Mouse (Mus musculus) heart, embryonic 16.5 days (tissue): ENCODE measurements at regions not wholly inside any gene's neighbourhood (a gene's known extent, or its start where the extent isn't known, plus 50 kb on each side); places are given as distances from the start of the nearest gene placed in this dataset.

ENCODE experiments used
- ATAC-seq: fragments of 200-750 bp; cut with Nextera tagmentation; replicated peaks from 2 replicates; pipeline ENCODE4 v1.8.0; 2017; ENCODE audit warnings: moderate number of reproducible peaks; ENCODE audit not compliant: insufficient read depth, low FRiP score; ENCODE audit errors: extremely low read depth
- H3K27ac ChIP-seq: fragments of 300-500 bp; sonication (generic); 2 replicates; pipeline ENCODE4 v1.5.1; 2014; ENCODE audit warnings: mild to moderate bottlenecking, low read length, control low read depth, moderate library complexity
- H3K27me3 ChIP-seq: fragments of 300-500 bp; sonication (generic); 2 replicates; pipeline ENCODE4 v1.6.1; 2014; ENCODE audit warnings: low read length, mixed read lengths; ENCODE audit not compliant: control insufficient read depth, insufficient read depth
- H3K36me3 ChIP-seq: fragments of 300-500 bp; sonication (generic); 2 replicates; pipeline ENCODE4 v1.6.1; 2014; ENCODE audit not compliant: control insufficient read depth, insufficient read depth
- H3K4me1 ChIP-seq: fragments of 300-500 bp; sonication (generic); 2 replicates; pipeline ENCODE4 v1.6.1; 2014; ENCODE audit warnings: low read length, mixed read lengths; ENCODE audit not compliant: control insufficient read depth, insufficient read depth
- H3K4me2 ChIP-seq: fragments of 300-500 bp; sonication (generic); 2 replicates; pipeline ENCODE4 v1.6.1; 2014; ENCODE audit warnings: low read depth, mild to moderate bottlenecking, control low read depth, low read length
- H3K4me3 ChIP-seq: fragments of 300-500 bp; sonication (generic); 2 replicates; pipeline ENCODE4 v1.5.1; 2014; ENCODE audit warnings: mild to moderate bottlenecking, control low read depth, low read length
- H3K9ac ChIP-seq: fragments of 300-500 bp; sonication (generic); 2 replicates; pipeline ENCODE4 v1.6.1; 2014; ENCODE audit warnings: low read length, control low read depth
- H3K9me3 ChIP-seq: fragments of 300-500 bp; sonication (generic); replicated peaks from 2 replicates; pipeline ENCODE4 v1.6.1; 2016; ENCODE audit warnings: low read length; ENCODE audit not compliant: control insufficient read depth
- WGBS: fragments of 180-500 bp; shearing (Covaris S2); extraction: QIAGEN DNeasy Blood & Tissue Kit; methylation state at CpG from one replicate; pipeline ENCODE4 v1.1.7; 2014; 5-methylcytosine and 5-hydroxymethylcytosine counted together

GRCm38 (mm10) chr16:78247189-78247588 lies 54.1 kb upstream of the Cxadr start:
- Histone ChIP-seq H3K27ac (no peak overlapping the region), H3K27me3 (no peaks in the 10 kb centered on the region), H3K36me3 (no peaks in the 10 kb centered on the region), H3K9ac (no peak overlapping the region), H3K4me1 (peaks cover 9% of the 10 kb centered on the region), H3K9me3 (no peaks in the 10 kb centered on the region), H3K4me2 (no peak overlapping the region), H3K4me3 (no peak overlapping the region)
- WGBS = 74% methylated on average over 3 of the region's 3 CpGs
- ATAC-seq = no peak

GRCm38 (mm10) chr16:78242678-78243077 lies 58.6 kb upstream of the Cxadr start:
- Histone ChIP-seq H3K4me2 (no peak overlapping the region), H3K4me1 (peaks cover 4% of the 10 kb centered on the region; the same call in 1 of the 2 replicates), H3K27ac (no peak overlapping the region), H3K4me3 (no peak overlapping the region), H3K27me3 (no peaks in the 10 kb centered on the region), H3K9me3 (no peaks in the 10 kb centered on the region), H3K9ac (no peak overlapping the region), H3K36me3 (no peaks in the 10 kb centered on the region)
- 63% methylated on average over 3 of the region's 3 CpGs for whole genome bisulfite sequencing
- no peak for ATAC-seq

GRCm38 (mm10) chr16:78240152-78240551 lies 61.1 kb upstream of the Cxadr start:
- Histone ChIP-seq H3K9me3 (no peaks in the 10 kb centered on the region), H3K27ac (no peak overlapping the region), H3K4me3 (no peak overlapping the region), H3K9ac (no peak overlapping the region), H3K27me3 (no peaks in the 10 kb centered on the region), H3K36me3 (no peaks in the 10 kb centered on the region), H3K4me2 (no peak overlapping the region), H3K4me1 (peaks cover 4% of the 10 kb centered on the region)
- 84% methylated on average over 4 of the region's 4 CpGs for WGBS
- no peak for ATAC-seq

GRCm38 (mm10) chr16:78238052-78238701 lies 63.1 kb upstream of the Cxadr start:
- H3K4me2 ChIP-seq = peak overlapping the region; percentile 90
- under 1% methylated on average over 18 of the region's 18 CpGs for WGBS
- peak overlapping the region; percentile 64 for H3K4me3 ChIP-seq
- no peaks in the 10 kb centered on the region for H3K27me3 ChIP-seq
- H3K9ac ChIP-seq = peak overlapping the region; percentile 71
- ATAC-seq = peak; percentile 54
- H3K4me1 ChIP-seq = peaks cover 4% of the 10 kb centered on the region
- no peak overlapping the region for H3K27ac ChIP-seq
- H3K9me3 ChIP-seq = no peaks in the 10 kb centered on the region
- H3K36me3 ChIP-seq = no peaks in the 10 kb centered on the region

- no peaks in the 10 kb centered on the region for H3K36me3 ChIP-seq
- WGBS = 0% methylated on average over 13 of the region's 15 CpGs
- H3K4me1 ChIP-seq = peaks cover 4% of the 10 kb centered on the region
- no peak; the same call in 1 of the 2 replicates for ATAC-seq
- peak overlapping the region; percentile 64 for H3K4me3 ChIP-seq
- peak overlapping the region; percentile 71 for H3K9ac ChIP-seq
- peak overlapping the region; percentile 90 for H3K4me2 ChIP-seq
- H3K27ac ChIP-seq = no peak overlapping the region
- no peaks in the 10 kb centered on the region for H3K9me3 ChIP-seq
- H3K27me3 ChIP-seq = no peaks in the 10 kb centered on the region
These were observed 63.6 kb upstream of the Cxadr start for GRCm38 (mm10) chr16:78237641-78238051.

GRCm38 (mm10) chr16:78236746-78237640 lies 64.3 kb upstream of the Cxadr start:
- H3K4me2 ChIP-seq = peak overlapping the region; percentile 90
- peak overlapping the region; percentile 64 for H3K4me3 ChIP-seq
- no peak overlapping the region for H3K27ac ChIP-seq
- no peaks in the 10 kb centered on the region for H3K27me3 ChIP-seq
- WGBS = 4% methylated on average over 25 of the region's 25 CpGs
- no peak for ATAC-seq
- no peaks in the 10 kb centered on the region for H3K9me3 ChIP-seq
- H3K36me3 ChIP-seq = no peaks in the 10 kb centered on the region
- peak overlapping the region; percentile 71 for H3K9ac ChIP-seq
- H3K4me1 ChIP-seq = peaks cover 4% of the 10 kb centered on the region

GRCm38 (mm10) chr16:78232205-78232604 lies 69.1 kb upstream of the Cxadr start:
- no peaks in the 10 kb centered on the region for H3K9me3 ChIP-seq
- 81% methylated on average over 2 of the region's 2 CpGs for WGBS

GRCm38 (mm10) chr16:78229013-78229412 lies 72.3 kb upstream of the Cxadr start:
- H3K4me3 ChIP-seq = no peak overlapping the region
- no peaks in the 10 kb centered on the region for H3K4me1 ChIP-seq
- H3K9ac ChIP-seq = no peak overlapping the region
- no peaks in the 10 kb centered on the region for H3K27me3 ChIP-seq
- ATAC-seq = no peak
- H3K36me3 ChIP-seq = no peaks in the 10 kb centered on the region
- no peaks in the 10 kb centered on the region for H3K9me3 ChIP-seq
- H3K4me2 ChIP-seq = no peak overlapping the region
- 68% methylated on average over 4 of the region's 4 CpGs for WGBS
- H3K27ac ChIP-seq = no peak overlapping the region

More at GRCm38 (mm10) chr16:78232205-78232604, 69.1 kb upstream of the Cxadr start:
- Histone ChIP-seq H3K27me3 (no peaks in the 10 kb centered on the region), H3K4me3 (no peak overlapping the region), H3K4me2 (no peak overlapping the region), H3K9ac (no peak overlapping the region), H3K4me1 (no peaks in the 10 kb centered on the region; the same call in 1 of the 2 replicates), H3K36me3 (no peaks in the 10 kb centered on the region), H3K27ac (no peak overlapping the region)
- ATAC-seq = no peak

GRCm38 (mm10) chr16:78222377-78222776 lies 78.9 kb upstream of the Cxadr start:
- Histone ChIP-seq H3K36me3 (no peaks in the 10 kb centered on the region), H3K4me1 (peaks cover 5% of the 10 kb centered on the region; the same call in 1 of the 2 replicates), H3K27ac (no peak overlapping the region), H3K27me3 (no peaks in the 10 kb centered on the region), H3K4me2 (no peak overlapping the region), H3K9me3 (no peaks in the 10 kb centered on the region), H3K4me3 (no peak overlapping the region), H3K9ac (no peak overlapping the region)
- peak; percentile 41; the same call in 1 of the 2 replicates for ATAC-seq
- 22% methylated on average over 1 of the region's 1 CpGs for WGBS
